Mouse (Mus musculus) 416B (cell line): ENCODE measurements at regions not wholly inside any gene's neighbourhood (a gene's known extent, or its start where the extent isn't known, plus 50 kb on each side); places are given as distances from the start of the nearest gene placed in this dataset.
A peak's percentile ranks its signal among the peaks of the same experiment; 100 is the strongest.
"Not testable (repeated sequence)": the region's sequence is repeated elsewhere in the genome, so short reads cannot be mapped to it uniquely, and the experiment has no call there.

Source experiments
- DNase-seq: peaks from one replicate; pipeline ENCODE4 v3.0.0; 2011; ENCODE audit warnings: low read depth

- DNase-seq: no peak
Measured at GRCm38 (mm10) chr13:20039590-20039989, 50.8 kb upstream of the Elmo1 start.

- peak; percentile 78 for DNase-seq
Measured at GRCm38 (mm10) chr13:20038463-20038862, 51.9 kb upstream of the Elmo1 start.

GRCm38 (mm10) chr13:20037436-20037835, 53.0 kb upstream of the Elmo1 start:
- DNase-seq: no peak

- peak; percentile 38 for DNase-seq
Measured at GRCm38 (mm10) chr13:20033937-20034735, 56.3 kb upstream of the Elmo1 start.

- no peak for DNase-seq
Measured at GRCm38 (mm10) chr13:20031660-20032059, 58.7 kb upstream of the Elmo1 start.

- DNase-seq: no peak
Measured at GRCm38 (mm10) chr13:20031082-20031481, 59.3 kb upstream of the Elmo1 start.

- DNase-seq: peak; percentile 28
Measured at GRCm38 (mm10) chr13:20026612-20027011, 63.8 kb upstream of the Elmo1 start.

GRCm38 (mm10) chr13:20016454-20016853, 73.9 kb upstream of the Elmo1 start:
- not testable (repeated sequence) for DNase-seq

- no peak for DNase-seq
Measured at GRCm38 (mm10) chr13:20012621-20013020, 77.8 kb upstream of the Elmo1 start.

- peak; percentile 49 for DNase-seq
Measured at GRCm38 (mm10) chr13:20009164-20009563, 81.2 kb upstream of the Elmo1 start.

- no peak for DNase-seq
Measured at GRCm38 (mm10) chr13:20007561-20007960, 82.8 kb upstream of the Elmo1 start.

GRCm38 (mm10) chr13:19997606-19998005, 92.8 kb upstream of the Elmo1 start:
- no peak for DNase-seq

- no peak for DNase-seq
Measured at GRCm38 (mm10) chr13:19975621-19976020, 114.8 kb upstream of the Elmo1 start.

GRCm38 (mm10) chr13:19966566-19966965, 123.8 kb upstream of the Elmo1 start:
- DNase-seq: no peak

- DNase-seq: no peak
Measured at GRCm38 (mm10) chr13:19963031-19963430, 127.4 kb upstream of the Elmo1 start.

- DNase-seq: no peak
Measured at GRCm38 (mm10) chr13:19928761-19929160, 104.7 kb upstream of the Gpr141 start.

- peak; percentile 33 for DNase-seq
Measured at GRCm38 (mm10) chr13:19927807-19928206, 103.8 kb upstream of the Gpr141 start.

GRCm38 (mm10) chr13:19921084-19921827, 97.2 kb upstream of the Gpr141 start:
- no peak for DNase-seq

GRCm38 (mm10) chr13:19911860-19912584, 88.0 kb upstream of the Gpr141 start:
- DNase-seq: no peak

GRCm38 (mm10) chr13:19902786-19903185, 78.7 kb upstream of the Gpr141 start:
- no peak for DNase-seq

GRCm38 (mm10) chr13:19897191-19897590, 73.1 kb upstream of the Gpr141 start:
- peak; percentile 64 for DNase-seq

GRCm38 (mm10) chr13:19888983-19889773, 65.1 kb upstream of the Gpr141 start:
- no peak for DNase-seq
